Mouse (Mus musculus) adipocyte (in vitro differentiated cells): ENCODE results near the gene 5430427O19Rik.
A peak's percentile ranks its signal among the peaks of the same experiment; 100 is the strongest.

ENCODE experiments used
- DNase-seq: peaks from one replicate; pipeline ENCODE4 v3.0.0-alpha.2; 2016; ENCODE audit warnings: low spot score

Gene 5430427O19Rik

GRCm38 (mm10) chrX:85869914-85870483, at the start of gene 5430427O19Rik:
5430427O19Rik (plus strand) TSS chrX:85870354.
- no peak for DNase-seq

GRCm38 (mm10) chrX:85827719-85828453, 42.3 kb upstream of the 5430427O19Rik start:
- no peak for DNase-seq

GRCm38 (mm10) chrX:85829000-85829399, 41.2 kb upstream of the 5430427O19Rik start:
- no peak for DNase-seq

DNA sequence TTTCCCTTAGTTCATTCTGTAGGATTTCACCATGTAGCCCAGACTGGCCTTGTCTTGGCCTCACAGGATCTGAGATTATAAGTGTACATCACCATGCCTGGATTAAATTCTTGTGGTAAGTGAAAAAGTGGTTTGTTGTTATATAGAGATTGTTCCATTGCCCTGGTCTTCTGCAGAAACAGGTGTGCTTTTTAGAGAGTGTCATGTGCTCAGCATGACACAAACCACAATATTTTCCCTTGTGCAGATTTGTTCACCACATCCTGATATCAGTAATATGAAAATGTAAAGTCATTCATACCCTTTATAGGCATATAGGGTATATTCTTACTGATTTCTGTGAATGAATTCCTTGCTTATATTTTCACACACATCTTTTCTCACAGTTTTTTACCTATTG, 31.0 kb upstream of the 5430427O19Rik start:
- DNase-seq = no peak

GRCm38 (mm10) chrX:85855938-85856337, 14.2 kb upstream of the 5430427O19Rik start:
- DNase-seq = no peak

GRCm38 (mm10) chrX:85857169-85857568, 13.0 kb upstream of the 5430427O19Rik start:
- DNase-seq = no peak

DNA sequence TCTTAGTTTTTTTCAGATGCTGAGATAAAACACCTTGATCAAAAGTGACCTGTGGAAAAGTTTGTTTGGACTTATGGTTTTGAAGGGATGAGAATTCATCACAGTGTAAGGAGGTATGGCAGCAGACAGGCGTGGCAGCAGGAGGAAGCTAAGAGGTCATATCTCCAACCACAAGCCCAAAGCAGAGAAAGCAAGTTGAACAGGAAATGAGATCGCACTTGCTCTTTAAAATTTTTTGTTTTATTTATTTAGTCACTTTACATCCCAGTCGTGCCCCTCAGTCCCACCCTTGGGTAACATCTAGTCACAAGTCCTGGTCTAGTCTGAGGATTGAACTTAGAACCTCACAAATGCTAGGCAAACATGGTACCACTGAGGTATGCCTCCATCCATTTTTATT, 2.1 kb upstream of the 5430427O19Rik start:
- DNase-seq = no peak

DNA sequence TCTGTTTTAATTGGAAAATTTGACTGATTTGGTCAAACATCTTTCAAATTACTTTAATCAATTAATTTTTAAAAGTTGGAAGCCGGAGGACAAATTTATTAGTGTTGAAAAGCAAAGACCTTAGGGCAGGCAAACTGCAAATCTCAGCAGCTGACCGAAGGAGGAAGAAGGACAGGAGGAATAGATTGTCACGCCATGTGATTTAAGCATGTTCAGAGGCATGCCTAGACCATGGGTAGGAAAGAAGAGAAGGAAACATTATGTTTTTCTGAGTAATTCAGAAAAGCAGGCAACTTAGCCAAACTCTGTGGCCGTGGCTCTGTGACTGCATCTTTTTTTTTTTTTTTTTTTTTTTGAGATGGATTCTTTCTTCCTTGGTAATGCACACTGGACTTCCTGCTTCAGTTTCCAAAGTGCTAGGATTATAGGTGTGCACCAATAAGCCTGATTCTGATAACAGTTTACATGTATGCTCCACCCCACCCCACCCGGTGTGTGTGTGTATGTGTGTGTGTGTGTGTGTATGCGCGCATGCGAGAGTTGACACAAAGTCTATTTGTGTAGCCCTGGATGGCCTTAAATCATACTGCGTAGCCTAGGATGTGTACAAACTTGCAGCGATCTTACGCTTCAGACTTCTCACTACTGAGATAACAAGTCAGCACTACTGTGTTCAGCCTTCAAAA, 1.4 kb downstream of the 5430427O19Rik start:
- no peak for DNase-seq

DNA sequence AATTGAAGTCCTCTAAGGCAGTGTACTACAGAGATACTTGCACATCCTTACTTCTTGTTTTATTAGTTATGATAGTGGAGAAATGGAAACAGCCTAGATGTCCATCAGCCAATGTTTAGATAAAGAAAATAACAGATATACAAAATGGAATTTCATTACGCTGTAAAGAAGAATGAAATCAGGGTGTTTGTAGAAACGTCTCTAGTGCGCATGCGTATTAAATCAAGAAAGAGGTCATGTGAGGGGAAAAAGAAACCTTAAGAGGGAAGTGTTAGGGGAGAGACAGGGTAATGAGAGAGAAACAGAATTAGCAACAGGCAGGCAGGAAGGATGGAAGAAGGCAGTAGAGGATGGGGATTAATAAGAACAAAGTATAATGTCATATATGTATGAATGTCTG, 4.2 kb downstream of the 5430427O19Rik start:
- DNase-seq = no peak

GRCm38 (mm10) chrX:85875951-85876350, 5.8 kb downstream of the 5430427O19Rik start:
- DNase-seq = no peak

DNA sequence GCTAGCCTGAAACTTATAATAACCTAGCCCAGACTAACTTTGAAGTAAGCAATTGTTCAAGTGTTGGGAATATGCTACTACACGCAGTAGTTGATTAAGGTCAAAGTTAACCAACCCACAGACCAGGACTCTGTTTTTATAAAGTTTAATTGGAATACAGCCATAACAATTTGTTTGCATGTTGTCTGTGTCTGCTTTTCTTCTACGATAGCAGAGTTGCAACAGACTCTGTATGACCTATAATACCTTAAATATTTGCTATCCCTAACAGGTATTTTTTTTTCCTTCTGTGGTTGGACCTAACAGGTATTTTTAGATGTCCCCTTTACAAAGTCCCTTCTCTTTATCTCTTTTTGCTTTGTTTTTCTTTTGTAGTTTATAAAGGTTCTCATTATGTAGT, 7.6 kb downstream of the 5430427O19Rik start:
- DNase-seq = no peak

DNA sequence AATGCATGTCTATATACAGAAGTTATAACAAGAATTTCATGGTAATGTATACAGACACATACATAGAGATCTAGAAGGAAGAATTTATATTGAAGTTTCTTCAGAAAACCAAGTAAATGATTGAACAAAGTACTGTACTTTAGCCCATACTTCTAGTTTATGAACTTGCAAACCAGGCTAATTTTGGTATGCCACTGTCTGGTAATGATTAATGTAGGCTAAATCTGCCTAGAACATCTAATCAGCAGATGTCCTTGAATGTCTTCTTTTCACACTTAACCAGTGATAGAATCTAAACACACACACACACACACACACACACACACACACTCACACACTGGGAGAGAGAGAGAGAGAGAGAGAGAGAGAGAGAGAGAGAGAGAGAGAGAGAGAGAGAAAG, 8.1 kb downstream of the 5430427O19Rik start:
- DNase-seq = no peak

- peak; percentile 64 for DNase-seq
These were observed 9.2 kb downstream of the 5430427O19Rik start for GRCm38 (mm10) chrX:85879198-85879977.

DNA sequence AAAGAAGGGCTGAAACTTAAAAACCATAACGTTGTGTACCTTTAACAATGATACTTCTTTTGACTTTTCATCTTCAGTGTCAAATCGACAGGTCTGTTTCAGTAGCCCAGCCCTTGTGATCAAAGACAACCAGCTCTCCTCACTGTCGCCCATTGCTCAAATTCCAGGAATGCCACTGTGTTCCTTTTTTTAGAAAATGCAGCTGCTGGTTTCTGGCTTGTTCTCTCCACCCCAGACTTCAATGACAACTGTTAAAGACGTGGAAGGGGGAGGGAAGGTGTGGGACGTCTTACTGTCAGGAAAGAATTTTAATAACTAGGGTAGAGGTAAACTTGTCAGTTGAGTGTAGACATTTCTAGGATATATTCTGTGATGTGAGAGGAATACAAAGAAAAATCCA, 16.5 kb downstream of the 5430427O19Rik start:
- DNase-seq = no peak

DNA sequence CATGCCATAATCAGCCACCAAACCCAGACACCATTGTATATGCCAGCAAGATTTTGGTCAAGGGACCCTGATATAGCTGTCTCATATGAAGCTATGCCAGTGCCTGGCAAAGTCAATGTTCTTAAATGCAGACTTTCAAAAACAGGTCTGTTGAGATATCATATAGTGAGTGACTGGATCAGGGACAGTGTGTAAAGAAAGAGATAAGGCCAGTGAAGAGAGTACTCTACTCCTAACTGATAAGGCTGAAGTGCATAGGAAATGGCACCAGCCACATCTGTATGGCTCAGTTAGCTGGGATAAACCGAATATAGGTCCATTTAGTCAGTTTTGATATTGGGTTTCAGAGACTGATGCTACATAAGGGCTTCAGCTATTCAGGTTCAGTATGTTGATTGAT, 31.0 kb downstream of the 5430427O19Rik start:
- no peak for DNase-seq

- peak; percentile 16 for DNase-seq
These were observed 48.9 kb downstream of the 5430427O19Rik start for GRCm38 (mm10) chrX:85919034-85919433.

GRCm38 (mm10) chrX:85932991-85933390, 62.8 kb downstream of the 5430427O19Rik start:
- DNase-seq = peak; percentile 35
